Mouse (Mus musculus) myocyte (in vitro differentiated cells): ENCODE measurements around the gene Plekhj1.

Source experiments
- CEBPB ChIP-seq: IDR thresholded peaks from 2 replicates; pipeline ENCODE4 v1.6.1; 2011; ENCODE audit warnings: mild to moderate bottlenecking, moderate library complexity; ENCODE audit not compliant: poor library complexity, insufficient read depth, severe bottlenecking
- E2F4 ChIP-seq: IDR thresholded peaks from one replicate; pipeline ENCODE4 v1.6.1; 2011; ENCODE audit warnings: mild to moderate bottlenecking, control low read depth, moderate library complexity; ENCODE audit not compliant: insufficient read depth
- MAX ChIP-seq: IDR thresholded peaks from one replicate; pipeline ENCODE4 v1.6.1; 2011; ENCODE audit warnings: low read depth, mild to moderate bottlenecking, control low read depth
- MYOD1 ChIP-seq, 3 experiments: IDR thresholded peaks; one replicate each; pipeline ENCODE4 v1.6.1; 2011; ENCODE audit warnings: control low read depth in 2 of 3, low read depth in 2 of 3, mild to moderate bottlenecking in 2 of 3, moderate library complexity in 1 of 3; ENCODE audit not compliant: insufficient read length in 2 of 3, control insufficient read depth in 1 of 3
- MYOG ChIP-seq, 3 experiments: IDR thresholded peaks; one replicate each; pipeline ENCODE4 v1.6.1; 2011; ENCODE audit warnings: control low read depth in 2 of 3, low read depth in 2 of 3, mild to moderate bottlenecking in 2 of 3; ENCODE audit not compliant: insufficient read length in 2 of 3, control insufficient read depth in 1 of 3, insufficient read depth in 1 of 3
- POLR2A ChIP-seq: IDR thresholded peaks from one replicate; pipeline ENCODE4 v1.6.1; 2011; ENCODE audit warnings: low read depth, mild to moderate bottlenecking, control low read depth, moderate library complexity; ENCODE audit not compliant: insufficient read length
- POLR2AphosphoS2 ChIP-seq: IDR thresholded peaks from one replicate; pipeline ENCODE4 v1.6.1; 2011; ENCODE audit warnings: low read depth, control low read depth; ENCODE audit not compliant: insufficient read length
- REST ChIP-seq: IDR thresholded peaks from one replicate; pipeline ENCODE4 v1.6.1; 2011; ENCODE audit warnings: mild to moderate bottlenecking, control low read depth, moderate library complexity; ENCODE audit not compliant: insufficient read depth, insufficient read length
- SRF ChIP-seq: IDR thresholded peaks from one replicate; pipeline ENCODE4 v1.6.1; 2011; ENCODE audit warnings: low read depth; ENCODE audit not compliant: control insufficient read depth, insufficient read length
- TCF12 ChIP-seq: IDR thresholded peaks from one replicate; pipeline ENCODE4 v1.6.1; 2011; ENCODE audit warnings: mild to moderate bottlenecking, control low read depth; ENCODE audit not compliant: poor library complexity, insufficient read depth, severe bottlenecking
- TCF3 ChIP-seq: IDR thresholded peaks from one replicate; pipeline ENCODE4 v1.6.1; 2011; ENCODE audit warnings: low read depth, control low read depth; ENCODE audit not compliant: insufficient read length
- USF1 ChIP-seq: IDR thresholded peaks from one replicate; pipeline ENCODE4 v1.6.1; 2011; ENCODE audit warnings: low read depth, mild to moderate bottlenecking, control low read depth, moderate library complexity

- TF ChIP-seq POLR2A (no peak), USF1 (no peak), SRF (no peak), MYOG (IDR thresholded peaks at IDR 0.05; ENCODE audit: control insufficient read depth in 1 of 3, insufficient read depth in 1 of 3, insufficient read length in 2 of 3, low read depth in 2 of 3) (no peak), MAX (no peak), E2F4 (no peak), TCF12 (no peak), POLR2AphosphoS2 (no peak), MYOD1 (IDR thresholded peaks at IDR 0.05; ENCODE audit: control insufficient read depth in 1 of 3, insufficient read length in 2 of 3, low read depth in 2 of 3) (no peak), REST (no peak), TCF3 (no peak), CEBPB (no peak)
These were observed 24.9 kb upstream of the Plekhj1 start for GRCm38 (mm10) chr10:80823316-80823715.
